Mouse (Mus musculus): Measurements from ENCODE around the gene Ube2b. TPM values are rescaled to one million over a fixed set of nuclear protein-coding genes. Genes with fewer than 3 reads are reported as not detected.

The Ube2b gene
- polyA plus RNA-seq, 2 experiments, result 54.8 to 61.0 TPM

- ATAC-seq (ENCODE audit: insufficient read depth), result no peak
- no peak for DNase-seq (ENCODE audit: low read depth in 3 of 3, low spot score in 3 of 3)
- no peaks in the 10 kb centered on the region for H3K36me3 ChIP-seq (replicated peaks; ENCODE audit: control insufficient read depth, insufficient read depth, low read depth)
- H3K9ac ChIP-seq (replicated peaks), result no peak overlapping the region
- 24% methylated on average over 5 of the region's 5 CpGs for WGBS (ENCODE audit: insufficient replicate concordance)
- no peak overlapping the region for H3K4me3 ChIP-seq (ENCODE audit: insufficient read depth in 1 of 2, low read depth in 2 of 2, low read length in 2 of 2)
- 0 out of 4 replicates have a peak, but pooled peaks cover 0 to 2% of the 10 kb centered on the region in 2 experiments for H3K4me1 ChIP-seq (replicated peaks; ENCODE audit: control insufficient read depth in 2 of 2, insufficient read depth in 2 of 2, low read length in 1 of 2)
- no peak overlapping the region for H3K27ac ChIP-seq
- H3K9me3 ChIP-seq (ENCODE audit: control insufficient read depth, low read length), result no peaks in the 10 kb centered on the region
- TF ChIP-seq CTCF (IDR thresholded peaks at IDR 0.05; ENCODE audit: low read depth), result no peak
- no peak for TF ChIP-seq EP300 (IDR thresholded peaks at IDR 0.05; ENCODE audit: low read depth)
- H3K4me2 ChIP-seq (ENCODE audit: low read depth), result no peak overlapping the region
- H3K27me3 ChIP-seq (ENCODE audit: control insufficient read depth, insufficient read depth, low read length), result no peaks in the 10 kb centered on the region
These were observed 48.6 kb downstream of the Ube2b start for GRCm38 (mm10) chr11:51951861-51952420.

- H3K9ac ChIP-seq (replicated peaks), result no peak overlapping the region
- no peaks in the 10 kb centered on the region for H3K9me3 ChIP-seq (ENCODE audit: control insufficient read depth, low read length)
- H3K4me3 ChIP-seq (ENCODE audit: insufficient read depth in 1 of 2, low read depth in 2 of 2, low read length in 2 of 2), result no peak overlapping the region
- no peak overlapping the region for H3K27ac ChIP-seq
- no peaks in the 10 kb centered on the region for H3K36me3 ChIP-seq (replicated peaks; ENCODE audit: control insufficient read depth, insufficient read depth, low read depth)
- H3K4me1 ChIP-seq (replicated peaks; ENCODE audit: control insufficient read depth in 2 of 2, insufficient read depth in 2 of 2, low read length in 1 of 2), result 0 out of 4 replicates have a peak, but pooled peaks cover 0 to 2% of the 10 kb centered on the region in 2 experiments
- no peak for DNase-seq (ENCODE audit: low read depth in 3 of 3, low spot score in 3 of 3)
- 75% methylated on average over 9 of the region's 9 CpGs for WGBS (ENCODE audit: insufficient replicate concordance)
- no peak for ATAC-seq (ENCODE audit: insufficient read depth)
- no peak for TF ChIP-seq CTCF (IDR thresholded peaks at IDR 0.05; ENCODE audit: low read depth)
- no peak for TF ChIP-seq EP300 (IDR thresholded peaks at IDR 0.05; ENCODE audit: low read depth)
- no peaks in the 10 kb centered on the region; the same call in 1 of the 2 replicates for H3K27me3 ChIP-seq (ENCODE audit: control insufficient read depth, insufficient read depth, low read length)
- no peak overlapping the region for H3K4me2 ChIP-seq (ENCODE audit: low read depth)
These were observed 50.6 kb downstream of the Ube2b start for GRCm38 (mm10) chr11:51949919-51950318.

GRCm38 (mm10) chr11:51949155-51949840 lies 51.3 kb downstream of the Ube2b start:
- no peak overlapping the region for H3K9ac ChIP-seq (replicated peaks)
- DNase-seq (ENCODE audit: low read depth in 3 of 3, low spot score in 3 of 3) (no peak), ATAC-seq (ENCODE audit: insufficient read depth) (no peak)
- H3K4me2 ChIP-seq (ENCODE audit: low read depth), result no peak overlapping the region
- no peak overlapping the region for H3K4me3 ChIP-seq (ENCODE audit: insufficient read depth in 1 of 2, low read depth in 2 of 2, low read length in 2 of 2)
- no peak overlapping the region for H3K27ac ChIP-seq
- no peak for TF ChIP-seq CTCF (IDR thresholded peaks at IDR 0.05; ENCODE audit: low read depth)
- TF ChIP-seq EP300 (IDR thresholded peaks at IDR 0.05; ENCODE audit: low read depth), result no peak
- WGBS (ENCODE audit: insufficient replicate concordance), result 47% methylated on average over 9 of the region's 9 CpGs
- no peaks in the 10 kb centered on the region for H3K9me3 ChIP-seq (ENCODE audit: control insufficient read depth, low read length)
- no peaks in the 10 kb centered on the region for H3K36me3 ChIP-seq (replicated peaks; ENCODE audit: control insufficient read depth, insufficient read depth, low read depth)
- H3K4me1 ChIP-seq (replicated peaks; ENCODE audit: control insufficient read depth in 2 of 2, insufficient read depth in 2 of 2, low read length in 1 of 2), result 0 out of 4 replicates have a peak, but pooled peaks cover 0 to 2% of the 10 kb centered on the region in 2 experiments
- no peaks in the 10 kb centered on the region; the same call in 1 of the 2 replicates for H3K27me3 ChIP-seq (ENCODE audit: control insufficient read depth, insufficient read depth, low read length)

- 64% methylated on average over 6 of the region's 6 CpGs for WGBS (ENCODE audit: insufficient replicate concordance)
- TF ChIP-seq EP300 (IDR thresholded peaks at IDR 0.05; ENCODE audit: low read depth) (no peak), CTCF (IDR thresholded peaks at IDR 0.05; ENCODE audit: low read depth) (no peak)
- H3K9me3 ChIP-seq (ENCODE audit: control insufficient read depth, low read length), result no peaks in the 10 kb centered on the region
- H3K27ac ChIP-seq, result no peak overlapping the region
- no peak overlapping the region for H3K9ac ChIP-seq (replicated peaks)
- DNase-seq (ENCODE audit: low read depth in 3 of 3, low spot score in 3 of 3) (no peak), ATAC-seq (ENCODE audit: insufficient read depth) (no peak)
- H3K4me2 ChIP-seq (ENCODE audit: low read depth), result no peak overlapping the region
- no peaks in the 10 kb centered on the region; the same call in 1 of the 2 replicates for H3K27me3 ChIP-seq (ENCODE audit: control insufficient read depth, insufficient read depth, low read length)
- H3K4me1 ChIP-seq (replicated peaks; ENCODE audit: control insufficient read depth in 2 of 2, insufficient read depth in 2 of 2, low read length in 1 of 2), result 0 out of 4 replicates have a peak, but pooled peaks cover 0 to 2% of the 10 kb centered on the region in 2 experiments
- no peak overlapping the region for H3K4me3 ChIP-seq (ENCODE audit: insufficient read depth in 1 of 2, low read depth in 2 of 2, low read length in 2 of 2)
- no peaks in the 10 kb centered on the region for H3K36me3 ChIP-seq (replicated peaks; ENCODE audit: control insufficient read depth, insufficient read depth, low read depth)
These were observed 54.4 kb downstream of the Ube2b start for GRCm38 (mm10) chr11:51946144-51946543.

GRCm38 (mm10) chr11:51945548-51945947 lies 55.0 kb downstream of the Ube2b start:
- Histone ChIP-seq H3K27me3 (ENCODE audit: control insufficient read depth, insufficient read depth, low read length) (no peaks in the 10 kb centered on the region; the same call in 1 of the 2 replicates), H3K9me3 (ENCODE audit: control insufficient read depth, low read length) (no peaks in the 10 kb centered on the region), H3K9ac (replicated peaks) (no peak overlapping the region), H3K4me3 (ENCODE audit: insufficient read depth in 1 of 2, low read depth in 2 of 2, low read length in 2 of 2) (no peak overlapping the region), H3K4me2 (ENCODE audit: low read depth) (no peak overlapping the region), H3K4me1 (replicated peaks; ENCODE audit: control insufficient read depth in 2 of 2, insufficient read depth in 2 of 2, low read length in 1 of 2) (0 out of 4 replicates have a peak, but pooled peaks cover 0 to 2% of the 10 kb centered on the region in 2 experiments), H3K27ac (no peak overlapping the region), H3K36me3 (replicated peaks; ENCODE audit: control insufficient read depth, insufficient read depth, low read depth) (no peaks in the 10 kb centered on the region)
- TF ChIP-seq CTCF (IDR thresholded peaks at IDR 0.05; ENCODE audit: low read depth) (no peak), EP300 (IDR thresholded peaks at IDR 0.05; ENCODE audit: low read depth) (no peak)
- ATAC-seq (ENCODE audit: insufficient read depth) (no peak), DNase-seq (ENCODE audit: low read depth in 3 of 3, low spot score in 3 of 3) (no peak)
- 29% methylated on average over 8 of the region's 8 CpGs for WGBS (ENCODE audit: insufficient replicate concordance)

All from liver, embryonic 14.5 days (tissue).